Mouse (Mus musculus) ES-E14 (cell line): ENCODE measurements around the gene Tmem109. TPM values are rescaled to one million over a fixed set of nuclear protein-coding genes. Genes with fewer than 3 reads are reported as not detected.

Experiments used
- DNase-seq: peaks from one replicate; pipeline ENCODE4 v3.0.0-alpha.2; 2013; ENCODE audit warnings: low read depth, low spot score
- H3K27ac ChIP-seq: 2 replicates; pipeline ENCODE4 v1.5.1; 2012; ENCODE audit warnings: low read depth, mild to moderate bottlenecking, low read length, moderate library complexity, mixed read lengths; ENCODE audit not compliant: poor library complexity, insufficient read depth, severe bottlenecking
- H3K36me3 ChIP-seq: 2 replicates; pipeline ENCODE4 v1.6.1; 2012; ENCODE audit warnings: mild to moderate bottlenecking, low read length, moderate library complexity, mixed read lengths; ENCODE audit not compliant: control insufficient read depth, poor library complexity, insufficient read depth, severe bottlenecking
- H3K4me1 ChIP-seq, 2 experiments: fragments of 150-350 bp in 1 of 2; sonication (generic) in 1 of 2; 2 replicates each; pipeline ENCODE4 v1.6.1; 2012; ENCODE audit warnings: low read length in 2 of 2, mild to moderate bottlenecking in 1 of 2, mixed read lengths in 1 of 2; ENCODE audit not compliant: control insufficient read depth in 2 of 2, insufficient read depth in 2 of 2, poor library complexity in 1 of 2
- H3K4me3 ChIP-seq, 2 experiments: fragments of 150-350 bp in 1 of 2; sonication (generic) in 1 of 2; 2 replicates each; pipeline ENCODE4 v1.5.1; 2012; ENCODE audit warnings: low read length in 2 of 2, low read depth in 1 of 2, mild to moderate bottlenecking in 1 of 2, mixed read lengths in 1 of 2; ENCODE audit not compliant: insufficient read depth in 1 of 2, poor library complexity in 1 of 2, severe bottlenecking in 1 of 2
- H3K9ac ChIP-seq: 2 replicates; pipeline ENCODE4 v1.6.1; 2012; ENCODE audit warnings: low read depth, mild to moderate bottlenecking, low read length, mixed read lengths; ENCODE audit not compliant: poor library complexity, insufficient read depth, severe bottlenecking
- H3K9me3 ChIP-seq: fragments of 150-350 bp; sonication (generic); 2 replicates; pipeline ENCODE4 v1.6.1; 2012; ENCODE audit warnings: low read depth, mild to moderate bottlenecking, low read length; ENCODE audit not compliant: control insufficient read depth, insufficient read depth
- CHD2 ChIP-seq: IDR thresholded peaks from 2 replicates; pipeline ENCODE4 v1.6.1; 2014; ENCODE audit warnings: mild to moderate bottlenecking, low read depth, low read length, inconsistent platforms
- HCFC1 ChIP-seq: IDR thresholded peaks from 2 replicates; pipeline ENCODE4 v1.6.1; 2012; ENCODE audit warnings: low read length, inconsistent platforms, borderline replicate concordance; ENCODE audit not compliant: insufficient read depth
- MAFK ChIP-seq: IDR thresholded peaks from 2 replicates; pipeline ENCODE4 v1.6.1; 2014; ENCODE audit warnings: mild to moderate bottlenecking, low read depth, low read length, inconsistent platforms; ENCODE audit not compliant: insufficient read depth
- ZC3H11A ChIP-seq: IDR thresholded peaks from 2 replicates; pipeline ENCODE4 v1.6.1; 2012; ENCODE audit warnings: low read depth, mild to moderate bottlenecking, inconsistent platforms, low read length, borderline replicate concordance
- ZNF384 ChIP-seq: IDR thresholded peaks from 2 replicates; pipeline ENCODE4 v1.6.1; 2012; ENCODE audit warnings: low read depth, low read length, inconsistent platforms
- in situ Hi-C, 2 experiments: fragments of 600-800 bp; cut with MboI; formaldehyde crosslinking; loops; one replicate each; pipeline ENCODE4 v1.15.1; 2025; ENCODE audit warnings: low sequenced_read_pairs in 2 of 2, inconsistent platforms in 1 of 2; ENCODE audit not compliant: unreplicated experiment in 2 of 2
- total RNA-seq: library from RNA; depleted of rRNA; stranded (reverse); fragments of 300-350 nt; gene quantifications from 2 replicates; pipeline ENCODE4 v1.2.3, GENCODE M21; 2012

The Tmem109 gene
- total RNA-seq, 1 experiment = 25.3 TPM

DNA sequence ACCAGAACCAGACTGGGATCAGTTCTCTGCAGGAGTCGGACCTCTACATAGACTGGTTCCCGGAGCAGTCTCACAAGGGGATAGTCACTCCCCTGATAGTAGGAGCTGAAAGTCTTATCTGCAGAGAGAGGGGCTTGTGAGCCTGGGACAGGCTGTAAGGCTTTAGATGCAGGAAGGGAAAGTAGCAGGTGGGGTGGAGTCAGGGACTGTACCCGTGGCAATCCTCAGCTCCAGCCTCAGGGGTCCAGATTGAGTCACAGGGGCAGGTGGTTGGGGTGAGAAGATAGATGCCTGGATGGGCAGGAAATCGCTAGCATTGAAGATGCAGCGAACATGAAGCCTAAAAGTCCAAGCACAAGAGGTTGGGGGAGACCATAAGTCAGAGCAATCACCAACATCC, 34.7 kb upstream of the Tmem109 start:
- H3K9me3 ChIP-seq = no peaks in the 10 kb centered on the region
- in situ Hi-C loops = no loop called here
- DNase-seq = no peak
- H3K4me3 ChIP-seq = no peak overlapping the region
- H3K9ac ChIP-seq = no peak overlapping the region
- H3K4me1 ChIP-seq = peaks cover 3 to 4% of the 10 kb centered on the region in 2 experiments; a peak in 1 of 4 replicates
- no peak for TF ChIP-seq ZC3H11A
- no peak for TF ChIP-seq MAFK
- no peak for TF ChIP-seq ZNF384
- no peak for TF ChIP-seq CHD2
- no peak for TF ChIP-seq HCFC1
- H3K27ac ChIP-seq = no peak overlapping the region
- H3K36me3 ChIP-seq = no peaks in the 10 kb centered on the region

GRCm38 (mm10) chr19:10914870-10915269, 33.1 kb upstream of the Tmem109 start:
- Histone ChIP-seq H3K27ac (no peak overlapping the region), H3K9me3 (no peaks in the 10 kb centered on the region), H3K36me3 (no peaks in the 10 kb centered on the region), H3K4me3 (no peak overlapping the region), H3K4me1 (peaks cover 3 to 4% of the 10 kb centered on the region in 2 experiments; a peak in 1 of 4 replicates), H3K9ac (no peak overlapping the region)
- in situ Hi-C loops = no loop called here
- no peak for DNase-seq
- no peak for TF ChIP-seq ZC3H11A
- no peak for TF ChIP-seq MAFK
- TF ChIP-seq CHD2 = no peak
- no peak for TF ChIP-seq ZNF384
- TF ChIP-seq HCFC1 = no peak

DNA sequence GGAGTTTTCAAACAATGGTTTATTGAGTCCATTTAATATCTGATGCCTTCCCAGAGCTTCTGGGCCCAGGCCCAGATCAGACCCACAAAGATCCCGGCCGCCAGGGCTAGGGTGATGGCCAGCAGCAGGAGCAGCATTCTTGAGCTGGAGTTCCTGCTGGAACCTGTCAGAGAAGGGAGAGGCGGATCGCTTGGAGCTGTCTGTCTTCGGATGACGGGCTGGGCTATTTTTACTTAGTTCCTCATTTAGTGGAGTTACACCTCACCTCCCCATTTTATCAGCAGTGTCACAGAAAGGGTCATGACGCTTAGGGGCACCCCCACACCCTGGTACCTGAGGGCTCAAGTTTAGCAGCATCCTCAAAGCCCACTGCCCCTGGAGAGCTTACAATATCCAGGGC, 32.5 kb upstream of the Tmem109 start:
- peaks cover 3 to 4% of the 10 kb centered on the region in 2 experiments; a peak in 1 of 4 replicates for H3K4me1 ChIP-seq
- in situ Hi-C loops = no loop called here

DNA sequence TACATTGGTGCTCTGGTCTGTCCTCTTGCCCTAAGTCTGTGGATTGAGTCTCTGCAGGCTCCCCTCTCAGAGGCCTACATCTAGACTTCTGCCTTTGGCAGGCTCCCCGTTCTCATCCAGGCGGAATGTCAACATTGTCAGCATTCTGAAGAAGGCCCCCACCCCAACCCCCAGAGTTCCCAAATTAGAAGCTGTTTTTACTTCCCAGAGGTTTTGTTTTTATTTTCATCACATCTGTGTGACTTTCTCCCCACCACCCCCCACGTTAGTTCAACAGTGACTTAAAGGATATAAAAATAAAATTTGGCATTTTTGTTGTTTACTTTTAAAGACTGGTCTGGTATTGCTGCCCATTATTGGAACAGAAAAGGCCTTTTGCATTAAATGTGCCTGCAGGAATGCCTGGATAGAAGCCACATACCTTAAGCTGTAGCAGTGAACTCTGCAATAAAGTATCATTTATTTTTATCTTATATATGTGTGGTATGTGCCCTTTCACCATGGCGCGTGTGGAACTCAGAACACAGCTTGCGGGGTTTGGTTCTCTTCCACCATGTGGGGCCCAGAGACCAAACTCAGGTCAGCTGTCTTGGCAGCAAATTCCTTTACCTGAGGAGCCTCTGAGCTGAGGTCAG, 27.4 kb upstream of the Tmem109 start:
- no peak overlapping the region for H3K9ac ChIP-seq
- no peak overlapping the region for H3K27ac ChIP-seq
- H3K36me3 ChIP-seq = peaks cover 26% of the 10 kb centered on the region

More for the DNA sequence above, 32.5 kb upstream of the Tmem109 start:
- TF ChIP-seq CHD2 = no peak
- no peak for TF ChIP-seq ZC3H11A
- TF ChIP-seq HCFC1 = no peak
- TF ChIP-seq ZNF384 = no peak
- no peak for TF ChIP-seq MAFK
- DNase-seq = no peak
- Histone ChIP-seq H3K27ac (no peak overlapping the region), H3K9ac (no peak overlapping the region), H3K4me3 (no peak overlapping the region), H3K9me3 (no peaks in the 10 kb centered on the region), H3K36me3 (no peaks in the 10 kb centered on the region)

More for the DNA sequence above, 27.4 kb upstream of the Tmem109 start:
- no peaks in the 10 kb centered on the region for H3K9me3 ChIP-seq
- in situ Hi-C loops = no loop called here
- H3K4me1 ChIP-seq = no peaks in the 10 kb centered on the region
- TF ChIP-seq MAFK (no peak), ZC3H11A (no peak), CHD2 (no peak), HCFC1 (no peak), ZNF384 (no peak)
- no peak for DNase-seq
- H3K4me3 ChIP-seq = no peak overlapping the region
